Mouse (Mus musculus) embryonic fibroblast, embryonic 13.5 days (primary cell): ENCODE results near the gene Hps5.

Source experiments
- CTCF ChIP-seq: IDR thresholded peaks from 2 replicates; pipeline ENCODE4 v1.5.1; 2011; ENCODE audit warnings: mild to moderate bottlenecking, control low read depth, low read length, moderate library complexity, borderline replicate concordance; ENCODE audit not compliant: insufficient read depth
- POLR2A ChIP-seq: IDR thresholded peaks from 2 replicates; pipeline ENCODE4 v1.6.1; 2011; ENCODE audit warnings: low read depth, mild to moderate bottlenecking, control low read depth, low read length, moderate library complexity

DNA sequence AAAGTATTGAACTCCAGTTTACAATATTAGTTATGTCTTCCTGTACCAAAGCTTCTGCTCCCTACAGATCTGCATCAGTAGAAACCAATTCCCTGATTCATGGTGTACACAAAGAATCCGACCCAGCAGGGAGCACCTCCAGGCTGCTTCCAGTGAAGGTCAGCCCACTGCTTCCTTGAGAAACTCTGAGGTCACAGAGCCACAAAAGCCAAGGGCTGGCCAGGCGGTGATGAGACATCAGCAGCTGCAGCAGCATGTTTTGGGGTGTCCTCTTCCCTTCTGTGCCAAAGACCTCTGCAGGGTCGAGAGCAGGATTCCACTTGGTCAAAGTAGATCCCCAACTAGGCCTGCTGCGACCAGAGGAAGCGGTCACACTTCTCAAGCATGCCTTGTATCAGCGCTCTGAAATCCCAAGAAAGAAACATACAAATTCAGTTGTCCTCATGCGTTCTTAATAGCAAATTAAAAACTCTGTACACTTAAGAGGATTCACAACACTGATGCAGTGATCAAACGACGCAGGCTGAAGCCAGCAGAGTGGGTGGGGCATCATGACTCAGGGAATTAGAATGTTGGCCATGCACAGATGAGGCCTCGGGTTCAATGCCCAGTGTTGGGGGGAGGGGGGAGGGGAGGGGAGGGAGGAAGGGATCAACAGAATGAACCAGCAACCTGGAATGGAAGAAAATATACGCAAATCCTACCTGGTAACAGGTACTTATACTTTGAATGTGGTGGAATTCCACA is 34.6 kb downstream of the Hps5 start:
- TF ChIP-seq POLR2A (no peak), CTCF (no peak)
